Mouse (Mus musculus): ENCODE data around the gene Srrm4. TPM values are rescaled to one million over a fixed set of nuclear protein-coding genes. Genes with fewer than 3 reads are reported as not detected.

Gene Srrm4
- polyA plus RNA-seq, 1 experiment = not detected

DNA sequence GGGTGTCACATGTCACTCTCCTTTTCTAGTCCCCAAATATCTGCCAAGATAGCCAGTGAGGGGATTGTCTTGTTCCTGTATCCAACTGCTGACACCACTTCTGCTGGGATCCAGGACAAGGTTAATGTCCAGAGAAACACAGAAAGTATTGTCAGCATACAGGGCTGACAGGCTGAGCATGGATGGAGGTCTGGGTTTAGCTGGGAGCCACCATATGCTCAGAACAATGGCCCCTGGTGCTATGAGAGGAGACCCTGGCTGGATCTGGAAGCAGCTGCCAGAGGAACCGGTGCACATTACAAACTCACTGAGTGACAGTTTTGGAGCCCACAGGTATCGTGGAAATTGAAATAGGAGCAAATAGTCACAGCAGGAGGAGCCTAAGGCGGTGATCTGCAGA lies 52.3 kb downstream of the Srrm4 start:
- WGBS = 30% methylated on average over 3 of the region's 3 CpGs
- Histone ChIP-seq H3K36me3 (ENCODE audit: control insufficient read depth, insufficient read depth, low read length) (no peaks in the 10 kb centered on the region), H3K4me1 (ENCODE audit: control insufficient read depth, insufficient read depth, insufficient read length) (no peaks in the 10 kb centered on the region), H3K27ac (ENCODE audit: insufficient read depth, low read length) (no peak overlapping the region), H3K4me3 (ENCODE audit: extremely low read depth, insufficient read depth, insufficient read length) (no peak overlapping the region), H3K27me3 (ENCODE audit: control insufficient read depth, insufficient read depth, low read length) (no peaks in the 10 kb centered on the region)
- DNase-seq (ENCODE audit: low read depth in 1 of 2, low spot score in 2 of 2) = no peak
- TF ChIP-seq CTCF (IDR thresholded peaks at IDR 0.05; ENCODE audit: extremely low read depth, insufficient read depth, insufficient read length, insufficient replicate concordance) (no peak), POLR2A (IDR thresholded peaks at IDR 0.05; ENCODE audit: low read depth, low read length) (no peak)

- Histone ChIP-seq H3K4me3 (ENCODE audit: extremely low read depth, insufficient read depth, insufficient read length) (no peak overlapping the region), H3K27ac (ENCODE audit: insufficient read depth, low read length) (no peak overlapping the region), H3K27me3 (ENCODE audit: control insufficient read depth, insufficient read depth, low read length) (no peaks in the 10 kb centered on the region), H3K4me1 (ENCODE audit: control insufficient read depth, insufficient read depth, insufficient read length) (no peaks in the 10 kb centered on the region), H3K36me3 (ENCODE audit: control insufficient read depth, insufficient read depth, low read length) (no peaks in the 10 kb centered on the region)
- no peak for DNase-seq (ENCODE audit: low read depth in 1 of 2, low spot score in 2 of 2)
- 69% methylated on average over 3 of the region's 3 CpGs for WGBS
- no peak for TF ChIP-seq CTCF (IDR thresholded peaks at IDR 0.05; ENCODE audit: extremely low read depth, insufficient read depth, insufficient read length, insufficient replicate concordance)
- TF ChIP-seq POLR2A (IDR thresholded peaks at IDR 0.05; ENCODE audit: low read depth, low read length) = no peak
These were observed 53.1 kb downstream of the Srrm4 start for GRCm38 (mm10) chr5:116538491-116538890.

DNA sequence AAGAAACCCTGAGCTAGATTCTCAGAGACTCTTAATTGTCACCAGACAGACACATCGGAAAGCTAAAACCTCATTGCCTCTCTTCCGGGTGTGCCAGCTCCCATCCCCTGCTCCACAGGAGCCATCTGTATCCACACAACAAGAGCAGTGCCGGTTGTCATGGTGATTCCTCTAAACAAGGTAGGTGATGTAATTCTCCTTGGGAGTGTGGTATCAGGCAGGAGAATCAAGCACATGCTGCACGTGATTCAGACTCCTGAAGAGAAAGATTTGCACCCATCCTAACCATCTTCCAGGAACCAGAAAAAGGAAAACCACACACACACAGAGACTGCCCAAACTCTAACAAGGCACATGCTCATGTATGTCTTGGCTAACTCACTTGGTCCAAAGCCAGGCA lies 65.3 kb downstream of the Srrm4 start:
- Histone ChIP-seq H3K4me1 (ENCODE audit: control insufficient read depth, insufficient read depth, insufficient read length) (no peaks in the 10 kb centered on the region), H3K4me3 (ENCODE audit: extremely low read depth, insufficient read depth, insufficient read length) (no peak overlapping the region), H3K36me3 (ENCODE audit: control insufficient read depth, insufficient read depth, low read length) (no peaks in the 10 kb centered on the region), H3K27me3 (ENCODE audit: control insufficient read depth, insufficient read depth, low read length) (no peaks in the 10 kb centered on the region), H3K27ac (ENCODE audit: insufficient read depth, low read length) (no peak overlapping the region)
- DNase-seq (ENCODE audit: low read depth in 1 of 2, low spot score in 2 of 2) = no peak
- WGBS = 73% methylated on average over 4 of the region's 4 CpGs
- TF ChIP-seq CTCF (IDR thresholded peaks at IDR 0.05; ENCODE audit: extremely low read depth, insufficient read depth, insufficient read length, insufficient replicate concordance) = no peak
- TF ChIP-seq POLR2A (IDR thresholded peaks at IDR 0.05; ENCODE audit: low read depth, low read length) = no peak

- no peaks in the 10 kb centered on the region for H3K4me1 ChIP-seq (ENCODE audit: control insufficient read depth, insufficient read depth, insufficient read length)
- WGBS = 83% methylated on average over 8 of the region's 8 CpGs
- no peak for DNase-seq (ENCODE audit: low read depth in 1 of 2, low spot score in 2 of 2)
- H3K27me3 ChIP-seq (ENCODE audit: control insufficient read depth, insufficient read depth, low read length) = no peaks in the 10 kb centered on the region
- TF ChIP-seq POLR2A (IDR thresholded peaks at IDR 0.05; ENCODE audit: low read depth, low read length) = no peak
- no peak for TF ChIP-seq CTCF (IDR thresholded peaks at IDR 0.05; ENCODE audit: extremely low read depth, insufficient read depth, insufficient read length, insufficient replicate concordance)
- no peak overlapping the region for H3K27ac ChIP-seq (ENCODE audit: insufficient read depth, low read length)
- H3K4me3 ChIP-seq (ENCODE audit: extremely low read depth, insufficient read depth, insufficient read length) = no peak overlapping the region
- no peaks in the 10 kb centered on the region for H3K36me3 ChIP-seq (ENCODE audit: control insufficient read depth, insufficient read depth, low read length)
These were observed 66.3 kb downstream of the Srrm4 start for GRCm38 (mm10) chr5:116525308-116525707.

DNA sequence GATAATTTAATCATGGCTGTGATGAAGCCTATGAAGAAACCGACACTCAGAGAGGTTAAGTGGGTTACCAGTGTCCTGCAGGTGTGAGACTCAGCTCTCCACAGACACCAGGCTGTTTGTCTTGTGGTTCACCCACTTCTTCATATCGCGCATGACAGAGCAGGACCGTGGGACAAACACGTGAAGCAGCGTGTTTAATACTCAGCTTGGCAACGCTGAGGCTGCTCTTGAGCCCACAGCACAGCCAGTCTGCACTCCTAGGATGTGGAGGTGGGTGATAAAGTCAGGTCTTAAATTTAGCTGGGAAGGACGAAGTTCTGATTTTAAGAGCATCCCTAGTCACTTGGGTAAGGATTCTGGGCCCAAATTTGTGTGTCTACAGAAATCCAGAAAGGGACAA lies 68.1 kb downstream of the Srrm4 start:
- Histone ChIP-seq H3K4me1 (ENCODE audit: control insufficient read depth, insufficient read depth, insufficient read length) (no peaks in the 10 kb centered on the region), H3K27ac (ENCODE audit: insufficient read depth, low read length) (no peak overlapping the region), H3K27me3 (ENCODE audit: control insufficient read depth, insufficient read depth, low read length) (no peaks in the 10 kb centered on the region), H3K36me3 (ENCODE audit: control insufficient read depth, insufficient read depth, low read length) (no peaks in the 10 kb centered on the region), H3K4me3 (ENCODE audit: extremely low read depth, insufficient read depth, insufficient read length) (no peak overlapping the region)
- 78% methylated on average over 8 of the region's 8 CpGs for WGBS
- no peak for DNase-seq (ENCODE audit: low read depth in 1 of 2, low spot score in 2 of 2)
- no peak for TF ChIP-seq POLR2A (IDR thresholded peaks at IDR 0.05; ENCODE audit: low read depth, low read length)
- no peak for TF ChIP-seq CTCF (IDR thresholded peaks at IDR 0.05; ENCODE audit: extremely low read depth, insufficient read depth, insufficient read length, insufficient replicate concordance)

DNA sequence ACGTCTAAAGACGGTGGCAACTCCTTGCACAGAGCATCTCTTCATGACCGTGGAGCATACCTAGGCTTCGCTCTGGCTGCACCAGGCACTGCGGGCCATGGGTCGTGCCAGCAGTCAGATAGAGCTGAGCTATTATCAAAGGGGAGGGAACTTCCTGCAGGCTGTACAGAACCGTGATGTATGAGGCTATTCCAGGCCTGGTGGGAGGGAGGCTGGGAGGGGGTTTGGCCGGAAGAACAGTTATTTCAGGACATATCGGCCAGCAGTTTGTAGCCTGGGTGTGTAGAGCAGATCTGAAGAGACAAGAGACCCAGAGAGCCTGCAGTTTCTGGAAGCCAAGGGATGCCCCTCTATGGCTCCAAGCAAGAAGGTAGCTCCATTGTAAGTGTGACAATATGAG lies 68.5 kb downstream of the Srrm4 start:
- DNase-seq (ENCODE audit: low read depth in 1 of 2, low spot score in 2 of 2) = no peak

GRCm38 (mm10) chr5:116522273-116522672 lies 69.3 kb downstream of the Srrm4 start:
- no peaks in the 10 kb centered on the region for H3K4me1 ChIP-seq (ENCODE audit: control insufficient read depth, insufficient read depth, insufficient read length)
- H3K36me3 ChIP-seq (ENCODE audit: control insufficient read depth, insufficient read depth, low read length) = no peaks in the 10 kb centered on the region
- no peak for DNase-seq (ENCODE audit: low read depth in 1 of 2, low spot score in 2 of 2)
- no peak for TF ChIP-seq CTCF (IDR thresholded peaks at IDR 0.05; ENCODE audit: extremely low read depth, insufficient read depth, insufficient read length, insufficient replicate concordance)
- TF ChIP-seq POLR2A (IDR thresholded peaks at IDR 0.05; ENCODE audit: low read depth, low read length) = no peak
- 81% methylated on average over 11 of the region's 11 CpGs for WGBS
- no peak overlapping the region for H3K27ac ChIP-seq (ENCODE audit: insufficient read depth, low read length)
- no peak overlapping the region for H3K4me3 ChIP-seq (ENCODE audit: extremely low read depth, insufficient read depth, insufficient read length)
- no peaks in the 10 kb centered on the region for H3K27me3 ChIP-seq (ENCODE audit: control insufficient read depth, insufficient read depth, low read length)

More for the DNA sequence above, 68.5 kb downstream of the Srrm4 start:
- TF ChIP-seq CTCF (IDR thresholded peaks at IDR 0.05; ENCODE audit: extremely low read depth, insufficient read depth, insufficient read length, insufficient replicate concordance) = no peak
- no peak for TF ChIP-seq POLR2A (IDR thresholded peaks at IDR 0.05; ENCODE audit: low read depth, low read length)
- Histone ChIP-seq H3K27ac (ENCODE audit: insufficient read depth, low read length) (no peak overlapping the region), H3K36me3 (ENCODE audit: control insufficient read depth, insufficient read depth, low read length) (no peaks in the 10 kb centered on the region), H3K4me1 (ENCODE audit: control insufficient read depth, insufficient read depth, insufficient read length) (no peaks in the 10 kb centered on the region), H3K4me3 (ENCODE audit: extremely low read depth, insufficient read depth, insufficient read length) (no peak overlapping the region), H3K27me3 (ENCODE audit: control insufficient read depth, insufficient read depth, low read length) (no peaks in the 10 kb centered on the region)
- WGBS = 37% methylated on average over 9 of the region's 9 CpGs
